Mouse (Mus musculus): ENCODE data around the gene Rnf113a2. TPM values are rescaled to one million over a fixed set of nuclear protein-coding genes. Genes with fewer than 3 reads are reported as not detected.

Rnf113a2 gene
- polyA plus RNA-seq, 1 experiment: 3.6 TPM

DNA sequence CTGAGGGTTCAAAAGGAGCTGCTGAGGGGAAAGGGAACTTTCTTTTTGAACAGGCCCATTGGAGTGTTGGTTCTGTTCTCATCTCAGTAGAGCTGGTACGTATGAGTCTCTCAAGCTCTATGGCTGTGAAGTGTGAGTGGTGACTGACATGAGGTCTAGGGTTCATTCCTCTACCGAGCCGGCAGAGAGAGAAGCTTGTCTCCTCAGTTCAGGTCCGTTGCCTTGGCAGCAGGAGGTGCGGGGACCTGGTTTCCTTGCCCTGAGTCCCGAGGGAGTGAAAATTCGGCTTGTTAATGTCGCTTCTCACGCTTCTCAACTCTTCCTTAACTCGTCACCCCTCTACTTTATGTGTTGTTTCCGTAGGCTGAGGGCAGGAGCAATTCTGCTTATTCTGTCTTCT lies 34.8 kb downstream of the Rnf113a2 start:
- peak; percentile 5 to 9 for DNase-seq (ENCODE audit: low read depth in 1 of 2, low spot score in 2 of 2)
- peak overlapping the region; percentile 66 for H3K4me3 ChIP-seq (ENCODE audit: extremely low read depth, insufficient read depth, insufficient read length)
- peaks cover 2% of the 10 kb centered on the region; the same call in 1 of the 2 replicates for H3K4me1 ChIP-seq (ENCODE audit: control insufficient read depth, insufficient read depth, insufficient read length)
- H3K36me3 ChIP-seq (ENCODE audit: control insufficient read depth, insufficient read depth, low read length): peaks cover under 1% of the 10 kb centered on the region; the same call in 1 of the 2 replicates
- WGBS: 1% methylated on average over 11 of the region's 11 CpGs
- TF ChIP-seq POLR2A (IDR thresholded peaks at IDR 0.05; ENCODE audit: low read depth, low read length) (no peak), CTCF (IDR thresholded peaks at IDR 0.05; ENCODE audit: extremely low read depth, insufficient read depth, insufficient read length, insufficient replicate concordance) (no peak)
- H3K27ac ChIP-seq (ENCODE audit: insufficient read depth, low read length): peak overlapping the region; percentile 58; the same call in 1 of the 2 replicates
- H3K27me3 ChIP-seq (ENCODE audit: control insufficient read depth, insufficient read depth, low read length): no peaks in the 10 kb centered on the region

DNA sequence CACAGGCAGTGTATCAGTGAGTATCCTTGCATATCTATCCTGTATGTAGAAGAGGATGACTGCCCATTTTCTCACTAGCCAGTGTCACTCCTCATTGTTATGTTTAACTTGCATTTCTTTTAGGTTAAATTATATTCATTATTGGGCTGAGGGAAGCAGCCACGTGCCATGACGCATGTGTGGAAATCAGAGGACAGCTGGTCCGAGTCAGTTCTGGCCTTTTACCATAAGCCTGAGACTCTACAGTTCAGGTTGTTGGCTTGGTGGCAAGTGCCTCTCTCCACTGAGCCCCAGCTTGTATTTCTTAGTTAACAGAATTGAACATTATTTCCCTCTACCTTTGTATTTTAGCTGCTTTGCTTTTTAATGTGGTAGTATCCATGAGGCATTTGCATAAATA lies 39.9 kb downstream of the Rnf113a2 start:
- DNase-seq (ENCODE audit: low read depth in 1 of 2, low spot score in 2 of 2): no peak
- Histone ChIP-seq H3K27me3 (ENCODE audit: control insufficient read depth, insufficient read depth, low read length) (no peaks in the 10 kb centered on the region), H3K4me1 (ENCODE audit: control insufficient read depth, insufficient read depth, insufficient read length) (peaks cover 2% of the 10 kb centered on the region; the same call in 1 of the 2 replicates), H3K27ac (ENCODE audit: insufficient read depth, low read length) (no peak overlapping the region), H3K36me3 (ENCODE audit: control insufficient read depth, insufficient read depth, low read length) (peaks cover 14% of the 10 kb centered on the region), H3K4me3 (ENCODE audit: extremely low read depth, insufficient read depth, insufficient read length) (no peak overlapping the region)
- TF ChIP-seq CTCF (IDR thresholded peaks at IDR 0.05; ENCODE audit: extremely low read depth, insufficient read depth, insufficient read length, insufficient replicate concordance) (no peak), POLR2A (IDR thresholded peaks at IDR 0.05; ENCODE audit: low read depth, low read length) (no peak)
- WGBS: 92% methylated on average over 3 of the region's 3 CpGs

DNA sequence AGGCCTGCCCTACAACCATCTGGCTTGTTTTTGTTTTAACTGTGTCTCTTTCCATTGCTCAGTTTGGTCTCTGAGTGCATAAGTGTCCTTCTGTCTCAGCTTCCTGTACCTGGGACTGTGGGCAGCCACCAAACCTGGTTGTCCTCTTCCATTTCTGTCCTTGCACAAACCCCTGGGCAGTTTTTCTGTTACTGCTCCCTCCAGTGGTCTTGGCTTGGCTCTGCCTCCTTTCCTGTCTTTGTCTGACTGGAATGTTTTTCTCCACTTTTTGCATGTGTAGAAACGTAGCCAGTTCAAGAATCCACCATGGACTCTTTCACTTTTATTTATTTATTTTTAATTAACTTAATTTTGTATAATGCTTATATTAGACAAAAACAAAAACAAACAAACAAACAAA lies 42.8 kb downstream of the Rnf113a2 start:
- Histone ChIP-seq H3K4me1 (ENCODE audit: control insufficient read depth, insufficient read depth, insufficient read length) (no peaks in the 10 kb centered on the region), H3K36me3 (ENCODE audit: control insufficient read depth, insufficient read depth, low read length) (peaks cover 24% of the 10 kb centered on the region), H3K27me3 (ENCODE audit: control insufficient read depth, insufficient read depth, low read length) (no peaks in the 10 kb centered on the region), H3K27ac (ENCODE audit: insufficient read depth, low read length) (no peak overlapping the region), H3K4me3 (ENCODE audit: extremely low read depth, insufficient read depth, insufficient read length) (no peak overlapping the region)
- 71% methylated on average over 1 of the region's 1 CpGs for WGBS
- DNase-seq (ENCODE audit: low read depth in 1 of 2, low spot score in 2 of 2): no peak
- TF ChIP-seq CTCF (IDR thresholded peaks at IDR 0.05; ENCODE audit: extremely low read depth, insufficient read depth, insufficient read length, insufficient replicate concordance) (no peak), POLR2A (IDR thresholded peaks at IDR 0.05; ENCODE audit: low read depth, low read length) (no peak)

DNA sequence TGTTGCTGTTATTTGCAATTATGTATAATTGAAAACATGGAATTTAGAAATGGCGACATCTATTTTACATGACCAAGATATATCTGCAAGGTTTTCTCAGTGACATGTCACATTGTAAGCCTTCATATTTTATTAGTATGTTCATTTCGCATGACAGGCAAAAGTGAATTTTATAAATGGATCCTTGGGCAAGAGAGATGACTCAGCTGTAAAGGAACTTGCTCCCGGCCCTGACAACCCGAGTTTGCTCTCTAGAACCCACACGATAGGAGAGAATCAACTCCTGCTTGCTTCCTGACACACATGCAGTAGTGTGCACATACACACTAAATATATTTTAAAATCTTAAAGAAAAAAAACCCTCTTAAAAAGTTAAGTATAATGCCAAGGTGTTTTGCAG lies 44.4 kb downstream of the Rnf113a2 start:
- WGBS: 90% methylated on average over 5 of the region's 5 CpGs
- no peaks in the 10 kb centered on the region for H3K27me3 ChIP-seq (ENCODE audit: control insufficient read depth, insufficient read depth, low read length)
- peaks cover 25% of the 10 kb centered on the region for H3K36me3 ChIP-seq (ENCODE audit: control insufficient read depth, insufficient read depth, low read length)
- TF ChIP-seq CTCF (IDR thresholded peaks at IDR 0.05; ENCODE audit: extremely low read depth, insufficient read depth, insufficient read length, insufficient replicate concordance) (no peak), POLR2A (IDR thresholded peaks at IDR 0.05; ENCODE audit: low read depth, low read length) (no peak)
- DNase-seq (ENCODE audit: low read depth in 1 of 2, low spot score in 2 of 2): no peak
- H3K27ac ChIP-seq (ENCODE audit: insufficient read depth, low read length): no peak overlapping the region
- H3K4me1 ChIP-seq (ENCODE audit: control insufficient read depth, insufficient read depth, insufficient read length): no peaks in the 10 kb centered on the region
- no peak overlapping the region for H3K4me3 ChIP-seq (ENCODE audit: extremely low read depth, insufficient read depth, insufficient read length)

DNA sequence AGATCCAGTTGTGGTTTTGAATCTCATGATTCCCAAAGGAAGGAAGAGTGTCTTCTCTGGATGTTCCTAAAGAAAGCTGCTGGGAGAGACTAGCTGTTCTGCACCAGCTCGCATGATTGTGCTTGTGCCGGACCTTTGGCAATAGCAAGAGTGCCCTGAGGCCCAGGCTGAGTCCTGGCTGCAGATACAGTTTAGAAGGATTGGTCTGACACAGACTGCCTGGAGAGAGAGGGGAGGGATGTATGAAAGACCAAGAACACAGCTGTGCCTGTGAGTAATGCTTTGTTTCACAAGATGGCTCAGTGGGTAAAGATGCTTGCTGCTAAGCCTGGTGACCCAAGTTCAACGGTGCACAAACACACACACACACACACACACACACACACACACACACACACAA lies 45.9 kb downstream of the Rnf113a2 start:
- WGBS: 95% methylated on average over 3 of the region's 3 CpGs
- TF ChIP-seq POLR2A (IDR thresholded peaks at IDR 0.05; ENCODE audit: low read depth, low read length): no peak
- no peak for TF ChIP-seq CTCF (IDR thresholded peaks at IDR 0.05; ENCODE audit: extremely low read depth, insufficient read depth, insufficient read length, insufficient replicate concordance)
- Histone ChIP-seq H3K27me3 (ENCODE audit: control insufficient read depth, insufficient read depth, low read length) (no peaks in the 10 kb centered on the region), H3K36me3 (ENCODE audit: control insufficient read depth, insufficient read depth, low read length) (peaks cover 24% of the 10 kb centered on the region), H3K27ac (ENCODE audit: insufficient read depth, low read length) (no peak overlapping the region), H3K4me3 (ENCODE audit: extremely low read depth, insufficient read depth, insufficient read length) (no peak overlapping the region), H3K4me1 (ENCODE audit: control insufficient read depth, insufficient read depth, insufficient read length) (no peaks in the 10 kb centered on the region)
- DNase-seq (ENCODE audit: low read depth in 1 of 2, low spot score in 2 of 2): no peak

Other genes starting within 250 kb of the Rnf113a2 start
- gene Elmsan1, start 198.3 kb upstream of the Rnf113a2 start, polyA plus RNA-seq (2012; rRNA removed): 30.6 and 36.4 TPM in 2 replicates
- gene Ptgr2, start 132.0 kb upstream of the Rnf113a2 start, polyA plus RNA-seq (2012; rRNA removed): 2.8 and 4.2 TPM in 2 replicates
- gene Zfp410, start 100.3 kb upstream of the Rnf113a2 start, polyA plus RNA-seq (2012; rRNA removed): 13.7 and 14.5 TPM in 2 replicates
- gene Coq6, start 55.5 kb upstream of the Rnf113a2 start, polyA plus RNA-seq (2012; rRNA removed): 17.5 and 27.8 TPM in 2 replicates
- 0.27 and 0.32 TPM in 2 replicates for gene Fam161b, start 55.4 kb upstream of the Rnf113a2 start, polyA plus RNA-seq (2012; rRNA removed)
- 4.4 and 4.6 TPM in 2 replicates for gene Entpd5, start 8.2 kb upstream of the Rnf113a2 start, polyA plus RNA-seq (2012; rRNA removed)
- gene Bbof1, start 8.1 kb upstream of the Rnf113a2 start, polyA plus RNA-seq (2012; rRNA removed): 0.05 TPM in 1 of 2 replicates, not detected in the other
- 2.5 and 2.6 TPM in 2 replicates for gene Aldh6a1, start 33.8 kb downstream of the Rnf113a2 start, polyA plus RNA-seq (2012; rRNA removed)
- 4.5 and 5.9 TPM in 2 replicates for gene Lin52, start 34.2 kb downstream of the Rnf113a2 start, polyA plus RNA-seq (2012; rRNA removed)
- gene Vsx2, start 152.6 kb downstream of the Rnf113a2 start, polyA plus RNA-seq (2012; rRNA removed): not detected in 2 replicates
- gene Abcd4, start 200.2 kb downstream of the Rnf113a2 start, polyA plus RNA-seq (2012; rRNA removed): 16.6 and 17.0 TPM in 2 replicates
- not detected in 2 replicates for gene Vrtn, start 223.8 kb downstream of the Rnf113a2 start, polyA plus RNA-seq (2012; rRNA removed)